Mouse (Mus musculus) T-cell, adult 2 months (primary cell): ENCODE data around the gene Rnf114.

ENCODE experiments used
- DNase-seq: peaks from one replicate; pipeline ENCODE4 v3.0.0; 2022; ENCODE audit warnings: low spot score

Gene Rnf114

GRCm38 (mm10) chr2:167565682-167566081 is 73.2 kb downstream of the Rnf114 start:
- no peak for DNase-seq
